Mouse (Mus musculus) heart, adult 2 months (tissue): ENCODE data around the gene Gm44511.

ENCODE experiments used
- CTCF ChIP-seq: fragments of 200-600 bp; IDR thresholded peaks from 2 replicates; pipeline ENCODE4 v1.8.1; 2022; ENCODE audit warnings: antibody characterized with exemption, mild to moderate bottlenecking, moderate library complexity
- EP300 ChIP-seq: fragments of 200-500 bp; IDR thresholded peaks from 2 replicates; pipeline ENCODE4 v1.6.1; 2011; ENCODE audit warnings: low read depth, low read length, control low read depth; ENCODE audit not compliant: insufficient read depth
- POLR2A ChIP-seq: fragments of 200-500 bp; IDR thresholded peaks from 2 replicates; pipeline ENCODE4 v1.6.1; 2011; ENCODE audit warnings: mild to moderate bottlenecking, low read depth, low read length, control low read depth; ENCODE audit not compliant: insufficient read depth

DNA sequence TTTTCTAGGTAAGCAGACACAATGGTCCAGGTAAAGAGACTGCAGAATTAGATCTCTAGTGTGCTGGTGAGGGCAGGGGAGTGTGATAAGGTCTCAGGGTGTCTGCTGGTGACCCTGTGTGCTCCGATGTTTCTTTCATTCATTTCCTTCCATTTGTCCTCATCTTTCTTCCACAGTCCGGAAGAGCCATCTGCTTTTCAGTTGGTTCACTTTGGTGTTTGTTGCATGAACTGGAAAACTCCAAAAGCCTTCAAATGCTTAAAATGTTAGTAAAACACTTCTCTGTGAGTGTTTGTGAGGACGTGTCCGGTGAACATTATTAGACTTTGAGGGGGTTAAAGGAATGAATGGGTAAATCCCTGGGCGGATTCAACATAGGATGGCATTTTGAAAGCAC, 65.0 kb downstream of the Gm44511 start:
- peak; percentile 21; the same call in 1 of the 2 replicates for TF ChIP-seq CTCF
- TF ChIP-seq POLR2A: no peak
- TF ChIP-seq EP300: no peak
